Mouse (Mus musculus) frontal cortex, postnatal 25 days (tissue): ENCODE results near the gene Zdhhc12.
"Not testable (repeated sequence)": the region's sequence is repeated elsewhere in the genome, so short reads cannot be mapped to it uniquely, and the experiment has no call there.

ENCODE experiments used
- DNase-seq, 2 experiments: peaks; one replicate each; pipeline ENCODE4 v3.0.0; 2022; ENCODE audit warnings: low spot score in 2 of 2

Gene Zdhhc12

GRCm38 (mm10) chr2:30063791-30064190, 29.7 kb downstream of the Zdhhc12 start:
- DNase-seq = no peak

DNA sequence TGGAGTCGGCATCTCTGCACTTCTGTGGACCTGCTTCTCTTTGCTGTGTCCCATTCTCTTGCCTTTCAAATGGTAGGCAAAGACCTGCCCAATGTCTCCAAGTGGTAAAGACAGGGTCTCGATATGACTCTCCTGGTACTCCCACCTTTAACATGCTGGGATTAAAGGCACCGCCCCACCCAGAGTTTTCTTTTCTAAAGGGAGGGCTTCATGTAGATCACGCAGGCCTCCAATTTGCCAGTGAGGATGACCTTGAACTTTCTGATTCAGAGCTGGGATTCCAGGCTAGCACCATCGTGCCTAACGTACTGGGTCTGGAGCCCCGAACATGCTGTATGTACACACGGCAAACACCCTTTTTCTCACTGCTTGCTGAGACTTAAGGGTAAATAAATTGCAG, 30.2 kb downstream of the Zdhhc12 start:
- DNase-seq = no peak

DNA sequence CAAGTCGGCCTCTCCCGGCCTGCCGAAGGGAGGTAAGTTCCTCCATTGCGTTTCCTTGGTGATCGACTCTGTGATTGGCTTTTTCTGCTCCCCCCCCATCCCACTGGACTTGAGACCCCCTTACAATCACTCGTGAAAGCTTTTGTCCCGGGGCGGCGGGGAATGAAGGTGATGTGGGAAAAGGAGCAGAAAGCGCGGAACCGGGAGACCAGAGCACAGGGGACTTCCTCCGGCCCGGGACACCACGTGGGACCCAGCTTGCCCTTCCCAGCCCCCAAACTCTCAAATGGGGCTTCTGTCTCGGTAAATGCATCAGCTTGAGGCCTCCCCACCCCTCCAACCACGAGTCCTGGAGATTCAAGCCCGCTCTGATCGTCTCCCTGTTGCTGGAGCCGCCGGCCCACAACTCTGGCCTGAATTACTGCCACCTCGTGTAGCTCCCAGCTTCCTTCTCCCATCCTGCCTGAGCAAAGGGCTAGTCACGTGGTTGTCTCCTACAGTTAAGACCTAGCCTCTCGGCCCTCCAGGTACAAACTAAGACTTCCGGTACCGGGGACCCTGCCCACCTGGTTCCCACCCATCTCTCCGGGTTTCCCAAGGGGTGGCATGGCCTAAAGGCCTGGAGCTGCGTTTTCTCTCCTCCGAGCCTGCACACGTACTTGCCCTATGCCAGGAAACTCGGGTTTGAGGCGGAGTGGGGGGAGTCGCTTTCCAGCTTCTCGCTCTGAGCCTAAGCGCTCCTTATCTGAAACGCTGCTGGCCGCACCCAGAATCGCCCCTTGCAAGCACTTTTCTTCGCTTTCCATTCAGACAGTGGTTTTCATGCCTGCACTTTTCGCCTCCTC, 31.0 kb downstream of the Zdhhc12 start:
- no peak for DNase-seq

DNA sequence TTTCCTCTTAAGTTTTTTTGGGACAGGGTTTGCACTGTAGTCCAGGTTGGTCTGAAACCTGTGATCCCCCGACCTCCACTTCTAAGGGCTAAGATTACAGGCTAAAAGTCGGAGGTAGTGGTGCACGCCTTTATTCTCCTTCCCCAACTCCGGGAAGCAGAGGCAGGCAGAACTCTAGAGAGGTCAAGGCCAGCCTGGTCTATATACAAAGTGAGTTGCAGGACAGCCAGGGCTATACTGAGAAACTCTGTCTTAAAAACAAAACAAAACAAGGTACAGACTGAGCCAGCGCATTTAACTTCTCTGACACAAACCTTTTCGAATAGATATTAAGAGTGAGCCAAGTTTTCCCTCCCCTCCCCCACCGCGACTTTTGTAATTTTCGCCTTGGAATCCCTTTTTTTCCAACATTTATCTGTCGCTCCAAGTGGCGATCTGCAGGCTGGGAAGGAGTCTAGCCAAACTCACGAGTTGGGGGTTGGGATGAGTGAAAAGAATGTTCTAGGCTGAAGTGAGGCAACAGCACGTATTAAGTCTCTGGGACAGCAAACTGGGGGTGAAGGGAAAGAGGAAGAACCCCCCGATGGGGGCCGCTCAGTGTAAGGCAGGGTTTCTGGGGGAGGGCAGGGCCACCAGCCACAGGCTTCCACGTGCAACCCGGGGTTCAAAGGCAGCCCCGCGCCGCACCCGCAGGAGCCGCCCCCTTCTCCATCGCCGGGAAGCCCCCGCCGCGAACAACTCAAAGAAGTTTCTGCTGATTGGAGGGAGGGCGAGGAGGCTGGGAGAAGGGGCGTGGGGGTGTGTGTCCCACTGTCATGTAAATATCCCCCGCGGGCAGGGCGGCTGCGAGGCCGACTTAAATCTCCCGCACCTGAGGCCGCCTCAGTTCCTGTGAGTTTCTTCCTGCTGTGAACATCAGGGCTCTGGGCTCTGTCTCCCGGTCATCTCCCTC, 32.0 kb downstream of the Zdhhc12 start:
- no peak for DNase-seq

DNA sequence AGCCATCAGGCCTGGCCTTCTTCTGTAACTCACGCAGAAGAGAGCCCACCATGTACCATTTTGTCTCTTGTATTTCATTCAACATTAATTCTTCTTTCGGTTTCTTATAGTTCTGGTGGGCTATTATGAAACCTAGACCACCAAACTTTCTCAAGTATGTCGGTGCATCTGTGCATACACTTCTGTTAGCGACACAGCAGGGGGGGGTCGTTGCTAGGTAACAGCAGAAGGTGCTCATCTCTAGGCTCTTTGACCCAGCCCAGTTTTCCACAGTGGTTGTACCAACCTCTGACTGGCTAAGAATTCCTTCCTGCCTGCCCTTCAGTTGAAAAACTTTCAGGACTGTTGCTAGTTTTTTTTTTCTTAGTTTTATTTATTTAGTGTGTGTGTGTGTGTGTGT, 35.0 kb downstream of the Zdhhc12 start:
- no peak for DNase-seq

DNA sequence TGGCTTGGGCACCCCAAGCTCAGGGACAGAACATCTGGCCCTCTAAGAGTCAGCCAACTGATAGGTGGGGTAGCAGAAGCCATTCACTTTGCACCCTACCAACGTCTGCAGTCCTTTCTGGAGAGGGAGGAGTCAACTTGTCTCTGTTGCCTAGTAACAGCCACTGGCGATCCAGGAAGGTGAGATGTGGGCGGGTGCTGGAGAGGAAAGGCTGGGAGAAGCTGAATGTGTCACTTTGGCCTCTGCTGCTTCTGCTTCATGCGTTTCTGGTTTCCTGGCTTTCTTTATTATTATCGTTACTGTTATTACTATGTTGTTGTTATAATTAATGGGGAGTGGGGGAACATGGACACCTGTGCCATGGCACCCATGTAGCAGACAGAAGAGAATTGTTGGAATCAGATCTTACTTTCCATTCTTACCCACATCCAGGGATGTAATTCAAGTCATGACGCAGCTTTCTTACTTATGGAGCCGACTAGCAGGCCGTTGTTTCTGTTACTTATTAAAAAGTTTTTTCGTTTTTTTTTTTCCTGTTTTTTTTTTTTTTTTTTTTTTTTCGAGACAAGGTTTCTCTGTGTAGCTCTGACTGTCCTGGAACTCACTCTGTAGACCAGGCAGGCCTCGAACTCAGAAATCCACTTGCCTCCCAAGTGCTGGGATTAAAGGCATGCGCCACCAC, 36.1 kb downstream of the Zdhhc12 start, which contains the start of gene Set:
Set (plus strand) TSS at position 156 of the 682 bp plus-strand sequence.
- DNase-seq = no peak

- no peak for DNase-seq
Measured at GRCm38 (mm10) chr2:30056736-30057135, 36.7 kb downstream of the Zdhhc12 start.

GRCm38 (mm10) chr2:30055310-30055709, 38.1 kb downstream of the Zdhhc12 start:
- DNase-seq = not testable (repeated sequence)

DNA sequence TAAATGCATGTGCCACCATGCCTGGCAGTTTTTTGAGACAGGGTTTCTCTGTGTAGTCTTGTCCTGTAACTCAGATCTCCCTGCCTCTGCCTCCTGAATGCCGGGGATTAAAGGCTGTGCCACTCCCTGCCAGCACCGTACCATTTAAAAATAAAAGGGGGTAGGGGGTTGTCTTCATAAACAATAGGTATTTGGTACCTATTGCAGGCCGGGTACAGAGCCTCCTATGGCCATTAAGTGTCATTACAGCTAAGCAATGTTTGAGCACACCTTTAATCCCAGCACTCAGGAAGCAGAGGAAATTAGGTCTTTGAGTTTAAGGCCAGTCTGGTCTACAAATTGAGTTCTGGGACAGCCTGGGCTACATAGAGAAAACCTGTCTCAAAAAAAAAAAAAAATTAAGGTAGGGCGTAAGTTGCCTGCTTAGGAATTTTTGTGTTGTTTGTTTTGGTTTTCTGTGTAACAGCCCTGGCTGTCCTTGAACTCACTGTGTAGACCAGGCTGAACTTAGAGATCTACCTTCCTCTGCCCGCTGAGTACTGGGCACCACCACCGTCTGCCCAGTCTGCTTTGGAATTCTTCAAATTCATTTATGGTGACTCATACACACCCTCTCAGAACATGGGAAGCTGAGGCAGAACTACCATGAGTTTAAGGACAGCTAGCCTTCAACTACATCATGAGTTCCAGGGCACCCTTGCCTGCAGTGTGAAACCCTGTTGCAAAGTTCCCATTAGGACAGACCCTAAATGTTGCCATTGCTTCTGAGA, 41.3 kb downstream of the Zdhhc12 start:
- no peak for DNase-seq

DNA sequence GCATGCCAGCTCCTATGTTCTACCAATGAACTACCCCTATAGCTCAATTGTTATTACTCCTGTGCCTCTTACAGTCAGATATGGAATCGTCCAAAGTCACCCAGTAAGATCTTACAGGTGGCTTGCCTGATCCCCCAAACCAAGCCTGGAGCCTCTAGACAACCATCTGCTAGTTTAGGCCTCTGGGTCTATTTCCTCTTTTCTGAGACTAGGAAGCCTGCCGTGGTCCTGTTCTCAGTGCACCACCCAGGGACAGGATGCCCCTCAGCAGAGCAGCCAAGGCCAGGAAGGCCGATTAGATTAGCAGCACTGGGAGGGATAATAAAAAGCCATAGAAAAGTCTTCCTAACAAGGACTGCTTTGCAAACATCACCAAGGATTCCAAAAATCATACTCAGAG, 43.6 kb downstream of the Zdhhc12 start:
- DNase-seq = no peak

DNA sequence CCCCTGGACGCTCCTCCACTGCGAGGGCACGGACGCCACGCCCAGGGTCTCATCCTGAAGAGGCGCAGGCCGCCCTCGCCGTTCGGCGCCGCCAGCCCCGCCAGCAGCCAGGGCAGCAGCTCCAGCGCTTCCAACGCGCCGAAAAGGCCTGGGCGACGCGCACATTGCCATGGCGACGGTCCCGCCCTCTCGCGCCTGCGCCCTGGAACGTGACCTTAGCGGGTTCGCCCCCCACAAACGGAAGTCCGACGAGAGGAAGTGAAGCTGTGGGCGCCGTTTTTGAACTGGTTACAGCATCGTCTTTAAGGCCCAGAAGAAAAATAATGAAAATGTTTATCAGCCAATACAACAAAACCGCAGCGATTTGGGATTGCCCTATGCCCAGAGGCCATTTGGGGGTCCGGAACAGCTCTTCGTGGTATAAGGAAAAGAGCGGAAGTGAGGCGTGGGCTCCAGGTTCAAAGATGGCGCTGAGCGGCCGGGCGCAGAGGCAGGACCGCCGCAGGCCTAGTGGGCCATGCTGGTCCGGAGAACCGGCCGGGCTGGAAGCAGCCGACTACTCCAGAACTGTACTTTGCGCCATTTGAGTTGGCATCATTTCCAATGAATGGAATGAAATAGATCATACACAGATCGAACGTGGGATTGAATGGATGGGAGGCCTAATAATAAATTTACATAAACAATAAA, 44.6 kb downstream of the Zdhhc12 start, which contains the start of gene Wdr34:
Wdr34 (minus strand) TSS at position 183 of the 690 bp plus-strand sequence.
- DNase-seq = peak; percentile 97

DNA sequence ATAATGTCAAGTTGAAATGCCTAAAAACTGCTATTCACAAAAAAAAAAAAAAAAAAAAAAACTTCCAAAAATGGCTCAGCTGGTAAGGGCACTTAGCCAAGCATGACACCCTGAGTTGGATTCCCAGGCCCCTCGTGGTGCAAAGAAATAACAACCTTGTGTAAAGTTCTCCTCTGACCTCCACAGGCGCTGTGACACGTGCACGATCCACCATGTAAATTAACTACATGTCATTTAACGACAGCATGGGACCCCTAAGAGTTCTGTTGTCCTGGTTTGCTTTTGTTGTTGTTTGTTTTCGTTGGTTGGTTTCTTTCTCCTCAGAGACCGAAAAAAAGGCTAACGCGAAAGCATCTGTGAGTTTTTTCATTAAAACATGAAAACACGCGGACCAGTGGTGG, 45.3 kb downstream of the Zdhhc12 start:
- DNase-seq = no peak

DNA sequence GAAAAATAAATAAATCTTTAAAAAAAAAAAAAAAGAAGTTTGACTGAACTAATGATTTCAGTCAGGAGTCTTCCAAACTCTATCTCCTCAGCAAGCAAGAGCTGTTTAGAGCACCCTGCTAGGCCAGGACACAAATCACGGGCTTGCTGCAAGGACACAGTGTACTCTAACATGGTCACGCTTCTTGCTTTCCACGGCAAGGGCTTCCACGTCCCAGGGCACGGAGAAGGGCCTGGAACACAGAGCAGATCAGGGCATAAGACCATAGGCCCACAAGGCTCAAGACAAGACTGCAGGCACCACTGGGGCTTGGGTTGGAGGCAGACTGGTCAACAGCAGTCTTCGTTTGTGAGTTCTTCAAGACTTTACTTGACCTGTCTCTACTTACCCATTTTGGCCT, 46.3 kb downstream of the Zdhhc12 start:
- DNase-seq = no peak

DNA sequence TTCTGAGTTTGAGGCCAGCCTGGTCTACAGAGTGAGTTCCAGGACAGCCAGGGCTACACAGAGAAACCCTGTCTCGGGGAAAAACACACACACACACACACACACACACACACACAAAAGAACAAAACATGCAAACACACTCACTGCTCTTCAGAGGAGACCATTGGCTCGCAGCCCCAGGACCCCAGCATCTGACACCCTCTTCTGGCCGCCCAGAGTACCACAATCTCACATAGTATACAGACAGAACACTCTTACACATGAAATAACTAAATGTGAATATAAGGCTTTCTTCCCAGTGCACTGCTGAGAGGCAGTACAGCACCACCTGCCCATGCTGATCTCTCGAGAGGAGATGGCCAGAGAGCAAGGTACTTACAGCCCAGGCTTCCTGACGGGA, 48.9 kb downstream of the Zdhhc12 start:
- no peak for DNase-seq

- peak; percentile 55 to 59 for DNase-seq
Measured at GRCm38 (mm10) chr2:30042445-30042844, 51.0 kb downstream of the Zdhhc12 start.
